Mouse (Mus musculus) lung, adult 2 months (tissue): ENCODE measurements around the gene Ermn.

Source experiments
- CTCF ChIP-seq: fragments of 200-500 bp; IDR thresholded peaks from 2 replicates; pipeline ENCODE4 v1.5.1; 2011; ENCODE audit warnings: mild to moderate bottlenecking, low read length, control low read depth; ENCODE audit not compliant: insufficient read depth
- POLR2A ChIP-seq: fragments of 200-500 bp; IDR thresholded peaks from 2 replicates; pipeline ENCODE4 v1.6.1; 2011; ENCODE audit warnings: low read depth, mild to moderate bottlenecking, control low read depth, low read length, borderline replicate concordance; ENCODE audit errors: extremely low read depth

DNA sequence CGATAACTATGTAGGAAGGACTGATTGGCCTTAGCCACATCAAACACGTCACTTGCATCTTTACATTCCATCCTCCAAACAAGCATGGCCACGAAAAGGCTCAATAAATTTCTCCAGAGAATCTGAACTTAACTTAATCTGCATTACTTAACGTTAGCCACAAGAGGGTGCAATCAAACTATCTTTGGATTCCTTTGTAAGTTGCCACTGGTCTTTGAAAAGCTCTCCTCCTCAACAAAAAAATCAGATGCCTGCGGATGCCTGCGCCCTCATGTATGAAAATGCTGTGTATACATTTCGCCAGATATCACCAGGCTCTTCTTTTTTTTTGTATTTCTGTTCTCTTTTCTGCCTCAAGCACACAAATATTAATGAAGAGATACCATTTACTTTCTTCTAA, 23.3 kb downstream of the Ermn start:
- TF ChIP-seq CTCF (0 out of 2 replicates have a peak, but pooled peaks have one; percentile 7), POLR2A (no peak)
